Mouse (Mus musculus) mouse embryonic stem cell (cell line): Measurements from ENCODE around the gene B4gat1.

Experiments
- in situ Hi-C, 2 experiments: fragments of 300-500 bp; cut with MboI; formaldehyde crosslinking; loops; 1 replicate in 1 of 2; 3 replicates in 1 of 2; pipeline ENCODE4 v1.14.3; 2019 to 2020; ENCODE audit warnings: low sequenced_read_pairs in 2 of 2, low pct_unique_long_range_greater_than_20kb in 1 of 2, mixed read lengths in 1 of 2; ENCODE audit not compliant: unreplicated experiment in 1 of 2

Gene B4gat1

DNA sequence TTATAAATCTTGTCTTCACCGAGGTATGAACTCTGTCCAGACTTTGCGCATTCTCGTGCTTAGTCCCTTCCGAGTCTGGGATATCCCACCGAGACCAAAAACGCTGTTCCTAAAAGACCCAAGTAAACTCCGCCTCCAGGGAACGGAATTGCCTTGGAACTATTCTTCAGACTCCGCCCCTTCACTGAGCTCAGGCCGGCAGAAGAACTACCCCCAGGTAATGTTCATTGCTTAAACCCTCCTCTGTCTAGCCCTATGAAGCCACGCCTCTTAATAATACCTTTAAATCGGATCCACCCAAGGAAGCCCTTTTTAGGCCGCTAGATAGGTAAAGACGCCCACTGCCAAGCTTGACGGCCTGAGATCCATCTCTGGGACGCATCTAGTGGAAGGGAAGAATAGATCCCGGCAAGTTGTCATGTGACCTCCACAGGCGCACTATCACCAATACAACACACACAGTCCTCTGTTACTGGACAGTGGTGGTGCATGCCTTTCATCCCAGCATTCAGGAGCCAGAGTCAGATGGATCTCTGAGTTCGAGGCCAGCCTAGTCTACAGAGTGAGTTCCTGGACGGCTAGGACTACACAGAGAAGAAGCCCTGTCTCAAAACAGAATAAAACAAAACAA lies 33.9 kb downstream of the B4gat1 start:
- in situ Hi-C loops = no loop called here

DNA sequence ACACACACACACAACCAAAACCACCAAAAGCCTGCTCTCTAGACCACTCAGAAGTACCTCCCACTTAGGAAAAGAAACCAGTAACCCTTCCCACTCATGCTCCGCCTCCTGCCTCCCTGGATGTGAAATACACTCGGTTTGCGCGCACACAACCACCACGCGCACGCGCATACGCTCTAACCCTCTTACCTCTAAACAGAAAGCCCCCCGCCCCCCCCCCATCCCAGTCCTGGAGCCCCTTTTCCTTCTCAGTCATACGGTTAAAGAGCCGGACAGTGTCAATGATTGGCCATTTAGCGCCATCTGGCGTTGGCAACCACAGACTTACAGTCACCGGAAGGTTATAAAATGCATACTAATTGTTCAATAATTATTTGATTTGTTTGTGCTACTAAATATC lies 34.4 kb downstream of the B4gat1 start:
- in situ Hi-C loops = no loop called here

DNA sequence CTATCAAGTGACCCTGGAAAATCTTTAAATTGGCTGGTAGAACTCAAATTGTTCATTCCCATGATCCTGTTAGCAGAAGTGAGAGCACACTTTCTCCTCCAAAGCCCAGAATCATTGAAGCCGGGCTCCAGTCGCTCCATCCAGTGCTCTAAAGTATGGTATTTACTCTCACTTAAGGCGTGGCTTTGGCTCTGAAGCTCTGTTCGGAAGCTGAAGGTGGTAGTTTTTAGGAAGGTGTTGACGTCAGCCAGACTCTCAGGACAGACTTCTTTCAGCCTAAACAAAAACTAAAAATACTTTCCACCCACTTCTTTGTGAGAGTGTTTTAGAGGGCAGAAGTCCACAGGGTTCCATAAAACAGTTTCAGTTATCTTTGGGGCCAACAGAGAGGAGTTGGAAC lies 34.9 kb downstream of the B4gat1 start:
- in situ Hi-C loops = no loop called here

DNA sequence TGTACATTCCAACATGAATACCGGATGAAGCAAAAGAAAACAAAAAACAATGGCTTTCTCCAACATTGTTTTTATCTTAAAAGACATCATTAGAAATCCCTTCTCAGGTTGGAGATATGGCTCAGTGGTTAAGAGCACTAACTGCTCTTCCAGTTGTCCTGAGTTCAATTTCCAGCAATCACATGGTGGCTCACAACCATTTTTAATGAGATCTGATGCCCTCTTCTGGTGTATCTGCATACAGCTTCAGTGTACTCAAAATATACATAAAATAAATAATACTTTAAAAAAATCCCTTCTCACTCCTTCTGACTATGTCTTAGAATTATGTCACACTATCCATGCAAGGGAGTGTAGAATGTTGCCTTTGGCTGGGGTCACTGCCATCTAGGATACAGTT lies 40.7 kb downstream of the B4gat1 start:
- in situ Hi-C loops = no loop called here

DNA sequence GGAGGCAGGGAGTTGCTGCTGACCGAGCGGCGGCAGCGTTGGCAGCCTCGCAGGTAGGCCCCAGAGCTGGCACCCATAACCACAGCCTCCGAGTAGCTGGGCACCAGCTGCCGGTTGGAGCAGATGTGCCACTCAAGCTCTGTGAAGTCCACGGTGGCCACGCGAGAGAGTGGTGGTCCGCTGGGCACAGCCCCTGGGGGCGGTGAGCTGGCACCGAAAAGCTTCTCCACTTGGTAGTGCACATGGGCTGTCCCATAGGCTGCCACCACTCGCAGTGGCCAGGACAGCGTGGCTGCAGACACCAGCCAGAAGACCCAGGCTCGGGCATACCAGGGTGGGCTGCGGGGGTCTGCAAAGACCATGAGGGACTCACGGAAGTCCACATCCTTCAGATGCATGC lies 43.4 kb downstream of the B4gat1 start:
- in situ Hi-C loops = no loop called here

DNA sequence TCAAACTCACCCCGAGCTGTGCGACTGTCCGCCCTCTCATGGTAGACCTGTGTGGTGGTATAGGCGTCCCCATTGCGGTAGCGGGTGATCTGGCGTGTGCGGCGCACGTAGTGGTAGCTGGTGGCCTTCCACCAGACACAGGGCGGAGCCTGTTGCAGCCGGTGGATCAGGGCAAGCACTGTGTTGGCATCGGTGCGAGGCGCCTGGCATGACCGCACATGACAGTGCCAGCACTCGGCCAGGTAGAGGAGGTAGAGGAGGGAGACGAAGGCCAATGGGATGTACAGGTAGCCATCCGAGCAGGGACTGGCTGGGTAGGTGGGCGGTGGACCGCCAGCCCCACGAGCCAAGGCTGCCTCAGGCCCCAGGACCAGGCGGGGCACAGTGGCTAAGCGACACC lies 44.0 kb downstream of the B4gat1 start:
- in situ Hi-C loops = no loop called here

DNA sequence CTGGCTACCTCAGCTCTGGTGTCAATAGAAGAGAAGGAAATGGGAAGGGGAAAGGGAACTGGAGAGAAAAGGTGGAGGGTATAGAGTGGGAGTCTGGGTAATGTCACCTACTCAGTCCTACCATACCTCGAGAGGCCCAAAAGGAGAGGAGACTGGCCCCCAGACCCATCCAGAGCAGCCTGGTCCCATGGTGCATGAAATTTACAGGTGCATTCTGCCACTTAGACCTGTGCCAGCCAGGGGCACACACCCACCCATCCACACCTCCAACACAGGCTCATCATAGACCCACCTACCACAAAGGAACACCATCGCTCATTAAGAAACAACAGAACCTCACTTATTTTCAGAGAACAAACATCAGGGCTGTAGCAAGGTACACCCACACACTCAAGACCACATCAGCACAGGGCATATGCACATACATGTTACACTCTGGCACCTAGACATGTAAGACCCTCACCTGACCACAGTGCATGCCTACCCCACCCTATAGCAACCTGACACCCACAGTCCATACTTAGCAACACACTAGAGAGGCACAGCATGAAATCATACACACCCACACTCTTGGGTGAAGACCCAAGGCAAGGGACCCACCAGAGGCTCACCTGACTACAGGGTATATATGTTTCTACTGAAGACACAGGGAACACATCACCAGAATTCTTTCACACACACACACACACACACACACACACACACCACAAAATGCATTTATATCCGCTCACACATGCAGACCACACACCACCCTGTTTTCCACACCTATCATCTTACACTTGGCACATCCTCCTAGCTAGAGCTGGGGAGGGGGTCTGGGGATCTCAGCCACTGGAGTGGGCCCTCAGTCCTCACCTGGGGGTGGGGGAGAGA lies 45.6 kb downstream of the B4gat1 start:
- in situ Hi-C loops = no loop called here

DNA sequence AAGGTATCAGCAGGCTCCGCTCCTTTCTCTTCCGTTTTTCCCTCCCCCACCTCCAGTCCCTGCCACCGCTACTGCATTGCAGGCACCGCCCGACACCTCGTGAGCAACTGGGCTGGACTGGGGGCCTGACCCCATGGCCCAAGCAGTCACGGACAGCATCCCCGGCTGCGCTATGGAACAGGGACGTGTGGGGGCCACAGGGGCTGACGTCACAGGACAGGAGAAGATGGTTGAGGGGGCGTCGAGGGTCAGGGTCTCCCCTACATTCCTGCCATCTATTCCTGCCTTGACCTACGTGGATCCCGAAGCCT lies 46.2 kb downstream of the B4gat1 start:
- in situ Hi-C loops = loop anchor here in 1 of 2 experiments (5.0 kb wide), 1 partner anchor 58 kb away; no protein-coding TSS in a partner anchor

DNA sequence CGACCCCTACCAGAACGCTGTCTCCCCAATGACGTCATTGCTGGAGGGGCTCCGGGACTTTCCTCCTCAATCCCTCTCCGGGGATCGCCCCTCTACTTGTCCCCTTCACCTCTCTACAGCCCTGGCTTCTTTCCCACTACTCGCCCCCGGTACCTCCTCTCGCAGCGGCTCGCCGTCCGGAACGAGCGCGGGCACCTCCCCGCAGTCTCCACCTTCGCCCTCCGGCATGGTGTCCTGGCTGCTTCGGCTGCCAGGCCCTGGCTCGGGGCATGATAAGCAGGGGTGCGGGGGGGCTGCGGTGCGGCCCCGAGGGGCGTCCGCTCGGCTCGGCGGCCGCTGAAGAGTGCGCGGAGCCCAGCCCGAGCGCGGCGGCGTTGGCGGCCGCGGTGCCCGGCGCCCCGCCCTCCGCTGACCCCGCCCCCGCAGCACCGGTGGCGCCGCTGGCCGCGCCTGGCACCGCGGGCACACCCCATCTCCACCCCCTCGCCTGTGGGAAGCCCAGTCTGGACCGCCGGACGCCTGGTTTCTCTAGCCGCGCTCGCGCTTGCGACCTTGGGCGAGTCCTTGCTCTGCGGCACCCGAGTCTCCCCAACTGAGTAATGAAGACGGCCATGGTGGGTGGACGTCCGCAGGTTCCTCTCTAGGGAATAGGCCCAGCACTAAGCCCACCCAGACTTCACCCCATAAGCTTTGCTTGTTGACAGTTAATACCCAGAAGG lies 46.7 kb downstream of the B4gat1 start, which contains the start of gene Tmem151a:
TSS of gene Tmem151a (minus strand) at position 387 of the 719 bp plus-strand sequence.
- in situ Hi-C loops = loop anchor here in 1 of 2 experiments (5.0 kb wide), 1 partner anchor 57 kb away; no protein-coding TSS in a partner anchor

DNA sequence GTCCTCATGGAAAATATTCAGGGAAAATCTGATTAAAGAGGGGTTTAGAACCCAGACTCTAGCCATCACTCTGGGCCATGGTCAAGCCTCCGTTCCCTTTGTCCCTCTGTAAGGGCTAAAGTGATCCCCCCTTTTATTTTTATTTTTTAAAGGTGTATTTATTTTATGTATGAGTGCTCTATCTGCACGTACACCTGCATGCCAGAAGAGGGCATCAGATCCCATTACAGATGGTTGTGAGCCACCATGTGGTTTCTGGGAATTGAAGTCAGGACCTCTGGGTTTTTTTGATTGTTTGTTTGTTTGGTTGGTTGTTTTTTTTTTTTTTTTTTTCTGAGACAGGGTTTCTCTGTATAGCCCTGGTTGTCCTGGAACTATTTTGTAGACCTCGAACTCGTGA lies 47.9 kb downstream of the B4gat1 start:
- in situ Hi-C loops = loop anchor here in 1 of 2 experiments (5.0 kb wide), 1 partner anchor 56 kb away; no protein-coding TSS in a partner anchor

DNA sequence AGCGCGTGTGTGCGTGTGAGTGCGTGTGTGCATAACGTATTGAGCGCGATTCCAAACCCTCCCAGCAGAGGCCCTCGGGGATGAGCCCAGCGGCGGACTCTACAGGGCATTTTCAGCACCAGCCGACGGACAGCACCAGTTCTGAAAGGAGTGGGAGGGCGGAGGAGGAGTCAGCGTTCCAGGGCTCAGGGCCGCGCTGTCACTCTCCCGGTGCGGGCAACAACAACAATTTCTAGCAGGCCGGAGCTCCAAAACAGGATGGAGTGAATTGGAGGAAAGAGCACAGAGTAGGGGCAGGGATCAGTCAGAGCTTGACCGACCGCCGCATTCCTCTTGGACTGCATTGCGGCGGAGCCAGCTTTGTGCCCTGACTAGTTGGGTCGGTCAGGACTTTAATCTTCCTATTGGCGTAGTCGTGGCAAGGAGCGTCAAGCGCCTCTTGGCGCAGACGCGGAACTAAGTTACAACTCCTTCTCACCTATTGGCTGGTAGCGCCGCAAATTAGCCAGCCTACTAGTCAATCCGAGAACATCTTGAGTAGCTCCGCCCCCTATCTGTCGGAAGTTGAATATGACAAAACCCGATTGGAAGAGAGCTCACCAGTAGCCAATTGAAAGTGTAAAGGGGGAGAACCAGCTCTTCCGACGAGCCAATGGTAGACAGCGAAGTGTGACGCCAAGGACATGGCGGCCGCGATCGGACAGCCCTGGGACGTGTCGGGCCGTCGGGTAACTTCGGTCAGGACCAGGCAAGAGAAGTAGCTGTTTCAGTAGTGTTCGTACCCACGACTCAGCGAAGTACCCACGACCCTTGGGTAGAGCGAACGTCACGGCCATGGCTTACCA lies 49.5 kb downstream of the B4gat1 start, which contains the start of gene Yif1a:
TSS of gene Yif1a (plus strand) at position 655 of the 845 bp plus-strand sequence.
- in situ Hi-C loops = loop anchor here in 1 of 2 experiments (5.0 kb wide), 1 partner anchor 54 kb away; no protein-coding TSS in a partner anchor

DNA sequence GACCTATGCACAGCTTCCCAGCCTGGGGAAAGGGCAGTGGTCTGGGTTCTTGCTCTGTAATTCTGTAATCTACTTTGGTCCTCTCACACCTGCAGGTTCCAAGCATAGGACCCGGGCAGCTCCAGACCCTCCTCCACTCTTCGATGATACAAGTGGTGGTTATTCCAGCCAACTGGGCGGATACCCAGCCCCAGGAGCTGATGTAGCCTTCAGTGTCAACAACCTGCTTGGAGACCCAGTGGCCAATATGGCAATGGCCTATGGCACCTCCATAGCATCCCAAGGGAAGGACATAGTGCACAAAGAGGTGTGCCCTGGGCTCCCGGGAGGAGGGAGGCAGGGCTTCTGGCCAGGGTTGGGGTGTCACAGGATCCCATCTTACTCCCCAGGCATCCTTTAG lies 50.7 kb downstream of the B4gat1 start:
- in situ Hi-C loops = loop anchor here in 1 of 2 experiments (5.0 kb wide), 1 partner anchor 53 kb away; no protein-coding TSS in a partner anchor
